Mouse (Mus musculus): ENCODE results near the gene Jazf1.

GRCm38 (mm10) chr6:53067989-53068874 is at the start of gene Jazf1:
- TF ChIP-seq GATA1 (IDR thresholded peaks at IDR 0.05; ENCODE audit: borderline replicate concordance, low read length) (no peak), FLI1 (IDR thresholded peaks at IDR 0.05; ENCODE audit: low read length) (no peak)

Data from megakaryocyte, embryonic 14.5 days (primary cell).